In the genomic region with DNA sequence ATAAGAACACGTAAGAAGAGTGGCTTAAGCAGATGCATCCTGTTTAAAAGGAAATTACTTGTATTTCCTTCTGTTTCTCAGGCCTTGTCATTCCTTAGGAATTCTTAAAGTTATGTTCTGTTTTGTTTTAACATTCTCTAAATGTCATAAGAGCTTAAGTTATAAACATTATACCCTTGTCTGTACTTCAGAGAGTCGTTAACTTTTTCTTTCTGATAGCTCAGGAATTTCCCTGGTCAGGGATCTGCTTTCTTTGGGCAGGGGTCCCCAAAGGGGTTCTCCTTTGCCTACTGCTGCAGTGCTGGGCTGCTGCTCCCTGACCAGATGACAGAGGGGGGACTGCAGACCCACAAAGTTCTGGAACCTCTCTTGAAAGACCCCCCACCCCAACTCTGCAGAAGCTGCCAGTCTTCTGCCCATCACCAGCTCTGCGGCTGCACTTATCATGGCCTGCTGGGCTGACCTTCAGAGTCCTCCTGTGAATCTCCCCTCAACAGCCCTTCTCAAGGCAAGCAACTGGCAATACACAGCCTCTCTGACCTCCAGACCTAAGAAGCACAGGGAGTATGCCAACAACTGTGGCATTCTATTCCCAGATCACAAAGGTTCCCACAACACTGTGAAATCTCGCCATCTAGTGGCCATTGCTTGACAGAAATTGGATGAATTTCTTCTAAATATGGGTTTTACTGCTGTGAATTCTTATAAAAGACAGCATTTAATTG, we compare ENCODE assay signal across 8 mouse cellular contexts. TPM values are rescaled to one million over a fixed set of nuclear protein-coding genes. Genes with fewer than 3 reads are reported as not detected.
DNase-seq lines count a peak whose midpoint lies in the region; ATAC-seq and TF ChIP-seq lines count a peak whose summit lies in the region.
"Had no signal": no experiment of that assay in that cellular context is flagged by ENCODE, and none has a peak within 500 bp of the region (broad histone marks: within the 10 kb centered on the region; RNA-seq: fewer than 3 reads in every experiment).

No protein-coding gene starts in this region.

- no peaks in the 10 kb centered on the region for H3K4me1 ChIP-seq in MEL (ENCODE audit: control insufficient read depth in 1 of 2, insufficient read depth in 2 of 2, low read length in 2 of 2)
- H3K4me1 ChIP-seq in embryonic facial prominence, embryonic 14.5 days (ENCODE audit: control insufficient read depth, insufficient read depth, low read length) = no peaks in the 10 kb centered on the region
- H3K4me1 ChIP-seq in lung, embryonic 16.5 days (replicated peaks; ENCODE audit: control insufficient read depth, insufficient read depth, low read length) = peaks cover 3% of the 10 kb centered on the region; the same call in 1 of the 2 replicates

- no peaks in the 10 kb centered on the region for H3K79me2 ChIP-seq in MEL (ENCODE audit: control insufficient read depth, insufficient read depth, low read length, poor library complexity)

- WGBS in embryonic facial prominence, embryonic 14.5 days = 26% methylated on average over 4 of the region's 4 CpGs
- WGBS in lung, embryonic 16.5 days = 19% methylated on average over 4 of the region's 4 CpGs

- no peaks in the 10 kb centered on the region for H3K9me3 ChIP-seq in MEL (replicated peaks; ENCODE audit: insufficient read depth, low read length)
- no peaks in the 10 kb centered on the region for H3K9me3 ChIP-seq in embryonic facial prominence, embryonic 14.5 days (ENCODE audit: control insufficient read depth, low read length)
- H3K9me3 ChIP-seq in lung, embryonic 16.5 days (ENCODE audit: control insufficient read depth, low read length) = no peaks in the 10 kb centered on the region

- TF ChIP-seq CTCF in MEL (IDR thresholded peaks at IDR 0.05 in 2 of 3, conservative IDR thresholded peaks at IDR 0.05 in 1 of 3; ENCODE audit: control insufficient read depth in 1 of 3, insufficient read depth in 1 of 3, low read depth in 2 of 3, low read length in 3 of 3, poor library complexity in 1 of 3, severe bottlenecking in 1 of 3) = peak; percentile 50 to 87 (median 73)

- H3K27ac ChIP-seq in MEL (ENCODE audit: control insufficient read depth, low read depth, low read length) = no peak overlapping the region
- no peak overlapping the region for H3K27ac ChIP-seq in embryonic facial prominence, embryonic 14.5 days (replicated peaks; ENCODE audit: low read depth, low read length)
- peak overlapping the region; percentile 87 for H3K27ac ChIP-seq in lung, embryonic 16.5 days (ENCODE audit: low read length)

- no peak overlapping the region for H3K4me2 ChIP-seq in embryonic facial prominence, embryonic 14.5 days (ENCODE audit: low read depth, low read length)
- H3K4me2 ChIP-seq in lung, embryonic 16.5 days (ENCODE audit: low read depth, low read length) = no peak overlapping the region; the same call in 1 of the 2 replicates

- TF ChIP-seq POLR2A in MEL (IDR thresholded peaks at IDR 0.05; ENCODE audit: control insufficient read depth in 1 of 2, insufficient read depth in 1 of 2, low read depth in 1 of 2, low read length in 2 of 2, poor library complexity in 1 of 2) = no peak

- TF ChIP-seq RAD21 in MEL (IDR thresholded peaks at IDR 0.05; ENCODE audit: low read depth, low read length) = peak; percentile 94

- H3K36me3 ChIP-seq in MEL (ENCODE audit: control insufficient read depth in 1 of 2, insufficient read depth in 2 of 2, low read length in 2 of 2) = no peaks in the 10 kb centered on the region
- no peaks in the 10 kb centered on the region for H3K36me3 ChIP-seq in embryonic facial prominence, embryonic 14.5 days (ENCODE audit: control insufficient read depth, insufficient read depth, low read length)
- H3K36me3 ChIP-seq in lung, embryonic 16.5 days (ENCODE audit: control insufficient read depth, insufficient read depth, low read length) = no peaks in the 10 kb centered on the region

- H3K9ac ChIP-seq in MEL (ENCODE audit: control insufficient read depth, low read depth, low read length, poor library complexity, severe bottlenecking) = no peak overlapping the region
- H3K9ac ChIP-seq in embryonic facial prominence, embryonic 14.5 days (ENCODE audit: low read depth, low read length) = no peak overlapping the region
- no peak overlapping the region for H3K9ac ChIP-seq in lung, embryonic 16.5 days (ENCODE audit: low read length)

- H3K4me3 ChIP-seq in MEL (ENCODE audit: control insufficient read depth in 1 of 2, insufficient read depth in 1 of 2, low read depth in 2 of 2, low read length in 2 of 2) = no peak overlapping the region
- no peak overlapping the region for H3K4me3 ChIP-seq in embryonic facial prominence, embryonic 14.5 days (ENCODE audit: low read depth, low read length)
- no peak overlapping the region for H3K4me3 ChIP-seq in lung, embryonic 16.5 days (ENCODE audit: low read length)

- ATAC-seq in embryonic facial prominence, embryonic 14.5 days (ENCODE audit: low read depth) = peak; percentile 74
- peak; percentile 90 for ATAC-seq in lung, embryonic 16.5 days (ENCODE audit: low read depth)

- DNase-seq in MEL (ENCODE audit: low read depth, low spot score) = peak; percentile 61
- peak; percentile 31 for DNase-seq in adrenal gland, postnatal 25 days
- peak; percentile 90 for DNase-seq in embryonic facial prominence, embryonic 14.5 days (ENCODE audit: low spot score)
- peak; percentile 42 to 72 for DNase-seq in heart, postnatal 14 days
- DNase-seq in kidney, postnatal 36 days = peak; percentile 50 to 78
- DNase-seq in ovary, postnatal 36 days (ENCODE audit: low spot score) = peak; percentile 31

- H3K27me3 ChIP-seq in MEL (ENCODE audit: control insufficient read depth in 1 of 2, insufficient read depth in 2 of 2, low read length in 2 of 2) = no peaks in the 10 kb centered on the region
- no peaks in the 10 kb centered on the region for H3K27me3 ChIP-seq in embryonic facial prominence, embryonic 14.5 days (replicated peaks; ENCODE audit: control insufficient read depth, insufficient read depth, low read length)
- H3K27me3 ChIP-seq in lung, embryonic 16.5 days (ENCODE audit: control insufficient read depth, insufficient read depth, low read depth, low read length) = no peaks in the 10 kb centered on the region

- TF ChIP-seq EP300 in MEL (IDR thresholded peaks at IDR 0.05; ENCODE audit: low read depth in 1 of 2, low read length in 2 of 2) = no peak

- intact Hi-C loops in heart, postnatal 14 days (cut with DNase I) = loop anchor here (1.0 kb wide), 1 partner anchor 360 kb away; no protein-coding TSS in a partner anchor

TF ChIP-seq in MEL, 35 proteins besides CTCF, POLR2A, EP300 and RAD21:
- TF ChIP-seq ZC3H11A (IDR thresholded peaks at IDR 0.05; ENCODE audit: low read depth, low read length) (peak; percentile 82), ZNF384 (IDR thresholded peaks at IDR 0.05; ENCODE audit: low read depth, low read length) (no peak), SMC3 (IDR thresholded peaks at IDR 0.05; ENCODE audit: low read depth, low read length) (peak; percentile 89)

RNA-seq across cellular contexts. Expression of gene 2610008E11Rik, which starts 18.9 kb away (rescaled TPM):
- total RNA-seq in MEL (2012; rRNA removed) = 1.4 and 2.4 TPM in 2 replicates
- polyA plus RNA-seq in MEL (2012; ENCODE audit: insufficient read depth in 1 of 2, insufficient read length in 2 of 2, low read depth in 1 of 2, low replicate concordance in 2 of 2, missing spikeins in 1 of 2) = 1 to 10 TPM in 1 of 2 experiments, not detected in 1; 1.7 TPM
- total RNA-seq in adrenal gland, postnatal 25 days (2021) = 17.0 and 19.2 TPM in 2 replicates
- 31.9 and 35.2 TPM in 2 replicates for polyA plus RNA-seq in embryonic facial prominence, embryonic 14.5 days (2014; fragmentation: Nextera tagmentation; extraction: Ambion mirVana)
- 10 to 100 TPM; 12.8 to 15.1 TPM for total RNA-seq in heart, postnatal 14 days (2021)
- polyA plus RNA-seq in lung, embryonic 16.5 days (2015; fragmentation: Nextera tagmentation; extraction: Ambion mirVana) = 31.1 and 32.0 TPM in 2 replicates

RNA-seq across cellular contexts. Expression of gene Vmn2r80, which starts 32.3 kb away (rescaled TPM):
- not detected in 2 replicates for total RNA-seq in MEL (2012; rRNA removed)
- not detected for polyA plus RNA-seq in MEL (2012; ENCODE audit: insufficient read depth in 1 of 2, insufficient read length in 2 of 2, low read depth in 1 of 2, low replicate concordance in 2 of 2, missing spikeins in 1 of 2)
- not detected in 2 replicates for total RNA-seq in adrenal gland, postnatal 25 days (2021)
- polyA plus RNA-seq in embryonic facial prominence, embryonic 14.5 days (2014; fragmentation: Nextera tagmentation; extraction: Ambion mirVana) = not detected in 2 replicates
- total RNA-seq in heart, postnatal 14 days (2021) = not detected
- not detected in 2 replicates for polyA plus RNA-seq in lung, embryonic 16.5 days (2015; fragmentation: Nextera tagmentation; extraction: Ambion mirVana)
- total RNA-seq: layer of hippocampus, adult 18-20 months had no signal

Comparison
In these comparisons a context has a peak if more than half of its experiments do, and no peak if none do; other contexts are left out.
1. DNase-seq: peak in every context shown above with its lines; median percentile 90 in embryonic facial prominence, embryonic 14.5 days; 64 in kidney, postnatal 36 days; 61 in MEL; 57 in heart, postnatal 14 days; 31 in adrenal gland, postnatal 25 days; 31 in ovary, postnatal 36 days.